Mouse (Mus musculus) intestine, postnatal 0 days (tissue): ENCODE results near the gene Gm10153. TPM values are rescaled to one million over a fixed set of nuclear protein-coding genes. Genes with fewer than 3 reads are reported as not detected.
"Not testable (repeated sequence)": the region's sequence is repeated elsewhere in the genome, so short reads cannot be mapped to it uniquely, and the experiment has no call there.

ENCODE experiments used
- ATAC-seq: fragments of 200-750 bp; cut with Nextera tagmentation; 2 replicates; pipeline ENCODE4 v1.8.0; 2017; ENCODE audit warnings: mild to moderate bottlenecking, moderate TSS enrichment, moderate library complexity
- H3K27ac ChIP-seq: fragments of 300-500 bp; sonication (generic); 2 replicates; pipeline ENCODE4 v1.5.1; 2014; ENCODE audit warnings: mild to moderate bottlenecking, low read depth, low read length, moderate library complexity
- H3K27me3 ChIP-seq: fragments of 300-500 bp; sonication (generic); replicated peaks from 2 replicates; pipeline ENCODE4 v1.6.1; 2014; ENCODE audit warnings: low read length, mixed read lengths; ENCODE audit not compliant: control insufficient read depth, insufficient read depth
- H3K36me3 ChIP-seq: fragments of 300-500 bp; sonication (generic); 2 replicates; pipeline ENCODE4 v1.6.1; 2014; ENCODE audit warnings: mild to moderate bottlenecking, moderate library complexity; ENCODE audit not compliant: control insufficient read depth, insufficient read depth
- H3K4me1 ChIP-seq: fragments of 300-500 bp; sonication (generic); replicated peaks from 2 replicates; pipeline ENCODE4 v1.6.1; 2014; ENCODE audit warnings: antibody characterized with exemption, low read length, mixed read lengths; ENCODE audit not compliant: control insufficient read depth, insufficient read depth
- H3K4me2 ChIP-seq: fragments of 300-500 bp; sonication (generic); replicated peaks from 2 replicates; pipeline ENCODE4 v1.6.1; 2014; ENCODE audit warnings: low read depth, mild to moderate bottlenecking, moderate library complexity
- H3K4me3 ChIP-seq: fragments of 300-500 bp; sonication (generic); 2 replicates; pipeline ENCODE4 v1.5.1; 2014; ENCODE audit warnings: low read depth, low read length
- H3K9ac ChIP-seq: fragments of 300-500 bp; sonication (generic); 2 replicates; pipeline ENCODE4 v1.6.1; 2014; ENCODE audit warnings: mild to moderate bottlenecking, low read depth, low read length
- H3K9me3 ChIP-seq: fragments of 300-500 bp; sonication (generic); 2 replicates; pipeline ENCODE4 v1.6.1; 2016; ENCODE audit warnings: mixed run types; ENCODE audit not compliant: control insufficient read depth
- CTCF ChIP-seq: sonication (generic); IDR thresholded peaks from 2 replicates; pipeline ENCODE4 v1.5.1; 2016; ENCODE audit warnings: low read depth, mild to moderate bottlenecking, control low read depth, antibody characterized with exemption, moderate library complexity
- WGBS: fragments of 180-500 bp; shearing (Covaris S2); extraction: QIAGEN DNeasy Blood & Tissue Kit; methylation state at CpG from one replicate; pipeline ENCODE4 v1.1.7; 2014; 5-methylcytosine and 5-hydroxymethylcytosine counted together
- polyA plus RNA-seq: library from polyadenylated mRNA; unstranded; fragments of >200 nt; fragmentation: Nextera tagmentation; extraction: Ambion mirVana; gene quantifications from 2 replicates; pipeline ENCODE4 v1.2.1, GENCODE M21; 2015

The Gm10153 gene
- polyA plus RNA-seq, 1 experiment from 2014 or later: not detected

- H3K4me1 ChIP-seq: no peaks in the 10 kb centered on the region
- H3K27me3 ChIP-seq: 0 out of 2 replicates have a peak, but pooled peaks cover 2% of the 10 kb centered on the region
- no peak overlapping the region for H3K4me3 ChIP-seq
- ATAC-seq: no peak
- no peak overlapping the region for H3K9ac ChIP-seq
- 50% methylated on average over 3 of the region's 3 CpGs for whole genome bisulfite sequencing
- TF ChIP-seq CTCF: peak; percentile 67
- no peaks in the 10 kb centered on the region for H3K9me3 ChIP-seq
- H3K4me2 ChIP-seq: no peak overlapping the region
- no peaks in the 10 kb centered on the region for H3K36me3 ChIP-seq
- H3K27ac ChIP-seq: no peak overlapping the region
Measured at GRCm38 (mm10) chr7:142169836-142170235, 20.4 kb downstream of the Gm10153 start.

DNA sequence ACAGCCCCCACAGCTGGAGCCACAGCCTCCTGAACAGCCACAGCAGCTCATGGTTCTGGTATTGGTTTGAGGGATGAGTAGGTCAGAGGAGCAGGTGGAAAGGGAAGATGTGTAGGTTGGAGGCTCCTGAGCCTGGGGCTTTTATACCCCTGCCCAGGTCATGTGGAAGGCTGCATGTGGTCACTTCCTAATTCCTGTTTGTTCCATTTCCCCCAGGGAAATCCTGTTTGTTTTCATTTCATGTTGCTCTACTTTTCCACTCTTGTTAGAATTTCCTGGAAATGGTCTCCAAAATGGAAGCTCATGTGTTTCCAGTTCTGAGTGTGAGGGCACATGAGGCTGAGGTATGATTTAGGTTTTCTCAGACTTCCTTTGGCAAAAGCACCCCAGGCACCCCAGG lies 24.6 kb downstream of the Gm10153 start, which contains the start of gene Gm4553:
TSS of gene Gm4553 (minus strand) at position 101 of the 400 bp plus-strand sequence.
- H3K4me1 ChIP-seq, H3K4me3 ChIP-seq, H3K4me2 ChIP-seq, H3K9me3 ChIP-seq, H3K9ac ChIP-seq, H3K36me3 ChIP-seq, H3K27ac ChIP-seq, ATAC-seq, H3K27me3 ChIP-seq: not testable (repeated sequence)

- no peak overlapping the region for H3K9ac ChIP-seq
- no peaks in the 10 kb centered on the region for H3K36me3 ChIP-seq
- no peaks in the 10 kb centered on the region for H3K4me1 ChIP-seq
- 91% methylated on average over 3 of the region's 3 CpGs for WGBS
- no peaks in the 10 kb centered on the region for H3K9me3 ChIP-seq
- H3K27me3 ChIP-seq: no peaks in the 10 kb centered on the region
- no peak for ATAC-seq
- no peak overlapping the region for H3K4me3 ChIP-seq
- H3K27ac ChIP-seq: no peak overlapping the region
- TF ChIP-seq CTCF: no peak
- no peak overlapping the region for H3K4me2 ChIP-seq
Measured at GRCm38 (mm10) chr7:142159366-142159765, 30.8 kb downstream of the Gm10153 start.

- H3K4me1 ChIP-seq, ATAC-seq, H3K27ac ChIP-seq, H3K9ac ChIP-seq, H3K4me3 ChIP-seq, H3K4me2 ChIP-seq, H3K27me3 ChIP-seq, H3K9me3 ChIP-seq, H3K36me3 ChIP-seq: not testable (repeated sequence)
- WGBS: 45% methylated on average over 2 of the region's 2 CpGs
Measured at GRCm38 (mm10) chr7:142157013-142157412, 33.2 kb downstream of the Gm10153 start, which contains the start of gene Gm29735. Gene Gm29735, minus strand, starts transcription at chr7:142157113.

- no peak for TF ChIP-seq CTCF
- no peak overlapping the region for H3K4me3 ChIP-seq
- WGBS: 21% methylated on average over 1 of the region's 1 CpGs
Measured at GRCm38 (mm10) chr7:142155308-142155707, 34.9 kb downstream of the Gm10153 start.

GRCm38 (mm10) chr7:142152191-142152590 lies 38.0 kb downstream of the Gm10153 start:
- ATAC-seq: no peak
- Histone ChIP-seq H3K27me3 (no peaks in the 10 kb centered on the region), H3K4me1 (no peaks in the 10 kb centered on the region), H3K27ac (no peak overlapping the region), H3K9ac (no peak overlapping the region), H3K9me3 (no peaks in the 10 kb centered on the region), H3K36me3 (no peaks in the 10 kb centered on the region), H3K4me2 (no peak overlapping the region), H3K4me3 (no peak overlapping the region)
- WGBS: 72% methylated on average over 4 of the region's 4 CpGs
- no peak for TF ChIP-seq CTCF

More at GRCm38 (mm10) chr7:142155308-142155707, 34.9 kb downstream of the Gm10153 start:
- Histone ChIP-seq H3K9ac (no peak overlapping the region), H3K4me2 (no peak overlapping the region), H3K4me1 (no peaks in the 10 kb centered on the region), H3K27ac (no peak overlapping the region), H3K9me3 (no peaks in the 10 kb centered on the region), H3K36me3 (no peaks in the 10 kb centered on the region), H3K27me3 (no peaks in the 10 kb centered on the region)
- ATAC-seq: no peak

DNA sequence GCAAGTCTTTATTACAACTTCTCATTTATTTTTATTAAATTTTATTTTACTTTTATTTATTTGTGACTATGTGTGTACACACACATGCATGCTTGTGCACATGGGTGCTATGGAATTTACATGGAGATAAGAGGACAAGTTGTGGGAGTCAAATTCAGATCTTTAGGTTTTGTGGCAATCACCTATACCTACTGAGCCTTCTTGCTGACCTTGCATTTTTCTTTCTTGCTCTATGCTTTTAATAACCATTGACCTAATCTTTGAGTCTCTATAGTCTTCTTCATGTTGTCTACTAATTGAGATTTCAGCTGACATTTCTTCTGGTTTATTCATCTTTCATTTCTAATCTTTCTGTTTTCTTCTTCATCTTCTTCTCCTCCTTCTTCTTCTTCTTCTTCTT lies 41.6 kb downstream of the Gm10153 start:
- ATAC-seq: no peak
- Histone ChIP-seq H3K9me3 (no peaks in the 10 kb centered on the region), H3K27ac (no peak overlapping the region), H3K4me1 (no peaks in the 10 kb centered on the region), H3K4me3 (no peak overlapping the region), H3K36me3 (no peaks in the 10 kb centered on the region), H3K4me2 (no peak overlapping the region), H3K27me3 (peaks cover 6% of the 10 kb centered on the region; the same call in 1 of the 2 replicates), H3K9ac (no peak overlapping the region)
- no peak for TF ChIP-seq CTCF
